Mouse (Mus musculus) lung, postnatal 14 days (tissue): ENCODE data around the gene Plekhb2.
A peak's percentile ranks its signal among the peaks of the same experiment; 100 is the strongest.

Source experiments
- DNase-seq: peaks from one replicate; pipeline ENCODE4 v3.0.0; 2021

The Plekhb2 gene

GRCm38 (mm10) chr1:34868391-34868790, 18.6 kb downstream of the Plekhb2 start:
- no peak for DNase-seq

GRCm38 (mm10) chr1:34869231-34869630, 19.5 kb downstream of the Plekhb2 start:
- no peak for DNase-seq

GRCm38 (mm10) chr1:34871170-34871569, 21.4 kb downstream of the Plekhb2 start:
- DNase-seq, result no peak

- DNase-seq, result no peak
Observed at GRCm38 (mm10) chr1:34873551-34873950, 23.8 kb downstream of the Plekhb2 start.

GRCm38 (mm10) chr1:34879611-34880010, 29.8 kb downstream of the Plekhb2 start:
- no peak for DNase-seq

GRCm38 (mm10) chr1:34883776-34884175, 34.0 kb downstream of the Plekhb2 start:
- no peak for DNase-seq

GRCm38 (mm10) chr1:34891559-34892289, 41.9 kb downstream of the Plekhb2 start:
- DNase-seq, result peak; percentile 33

GRCm38 (mm10) chr1:34892466-34892865, 42.7 kb downstream of the Plekhb2 start:
- no peak for DNase-seq

- DNase-seq, result no peak
Observed at GRCm38 (mm10) chr1:34893331-34893730, 43.6 kb downstream of the Plekhb2 start.

GRCm38 (mm10) chr1:34893831-34894230, 44.1 kb downstream of the Plekhb2 start:
- DNase-seq, result no peak

- DNase-seq, result no peak
Observed at GRCm38 (mm10) chr1:34896102-34896501, 46.3 kb downstream of the Plekhb2 start.

- DNase-seq, result peak; percentile 74
Observed at GRCm38 (mm10) chr1:34896898-34897297, 47.1 kb downstream of the Plekhb2 start.

GRCm38 (mm10) chr1:34928656-34929055, 78.9 kb downstream of the Plekhb2 start:
- peak; percentile 28 for DNase-seq
